Mouse (Mus musculus) lung, embryonic 14.5 days (tissue): ENCODE measurements around the gene Rac2. TPM values are rescaled to one million over a fixed set of nuclear protein-coding genes. Genes with fewer than 3 reads are reported as not detected.

ENCODE experiments used
- ATAC-seq: fragments of 200-750 bp; cut with Nextera tagmentation; 2 replicates; pipeline ENCODE4 v1.8.0; 2017; ENCODE audit warnings: mild to moderate bottlenecking, moderate TSS enrichment, moderate library complexity; ENCODE audit not compliant: insufficient read depth
- DNase-seq: peaks from one replicate; pipeline ENCODE4 v3.0.0-alpha.2; 2015
- H3K27ac ChIP-seq: fragments of 300-500 bp; sonication (generic); 2 replicates; pipeline ENCODE4 v1.5.1; 2014; ENCODE audit warnings: low read depth, mild to moderate bottlenecking, moderate library complexity
- H3K27me3 ChIP-seq: fragments of 300-500 bp; sonication (generic); 2 replicates; pipeline ENCODE4 v1.6.1; 2014; ENCODE audit warnings: low read length, control low read depth; ENCODE audit not compliant: insufficient read depth
- H3K36me3 ChIP-seq: fragments of 300-500 bp; sonication (generic); 2 replicates; pipeline ENCODE4 v1.6.1; 2014; ENCODE audit warnings: control low read depth; ENCODE audit not compliant: insufficient read depth
- H3K4me1 ChIP-seq: fragments of 300-500 bp; sonication (generic); 2 replicates; pipeline ENCODE4 v1.6.1; 2014; ENCODE audit warnings: antibody characterized with exemption, control low read depth; ENCODE audit not compliant: insufficient read depth
- H3K4me2 ChIP-seq: fragments of 300-500 bp; sonication (generic); 2 replicates; pipeline ENCODE4 v1.6.1; 2014; ENCODE audit warnings: mild to moderate bottlenecking
- H3K4me3 ChIP-seq: fragments of 300-500 bp; sonication (generic); 2 replicates; pipeline ENCODE4 v1.5.1; 2014; ENCODE audit warnings: low read depth, low read length
- H3K9ac ChIP-seq: fragments of 300-500 bp; sonication (generic); 2 replicates; pipeline ENCODE4 v1.6.1; 2014
- H3K9me3 ChIP-seq: fragments of 300-500 bp; sonication (generic); 2 replicates; pipeline ENCODE4 v1.6.1; 2016; ENCODE audit warnings: low read depth, low read length, control low read depth
- CTCF ChIP-seq: IDR thresholded peaks from 2 replicates; pipeline ENCODE4 v1.5.1; 2016; ENCODE audit warnings: antibody characterized with exemption, low read depth
- WGBS: fragments of 180-500 bp; shearing (Covaris S2); extraction: QIAGEN DNeasy Blood & Tissue Kit; methylation state at CpG from one replicate; pipeline ENCODE4 v1.1.7; 2014; 5-methylcytosine and 5-hydroxymethylcytosine counted together
- polyA plus RNA-seq: library from polyadenylated mRNA; unstranded; fragments of >200 nt; fragmentation: Nextera tagmentation; extraction: Ambion mirVana; gene quantifications from 2 replicates; pipeline ENCODE4 v1.2.1, GENCODE M21; 2014

Rac2 gene
- polyA plus RNA-seq, 1 experiment from 2014 or later = 12.2 TPM

DNA sequence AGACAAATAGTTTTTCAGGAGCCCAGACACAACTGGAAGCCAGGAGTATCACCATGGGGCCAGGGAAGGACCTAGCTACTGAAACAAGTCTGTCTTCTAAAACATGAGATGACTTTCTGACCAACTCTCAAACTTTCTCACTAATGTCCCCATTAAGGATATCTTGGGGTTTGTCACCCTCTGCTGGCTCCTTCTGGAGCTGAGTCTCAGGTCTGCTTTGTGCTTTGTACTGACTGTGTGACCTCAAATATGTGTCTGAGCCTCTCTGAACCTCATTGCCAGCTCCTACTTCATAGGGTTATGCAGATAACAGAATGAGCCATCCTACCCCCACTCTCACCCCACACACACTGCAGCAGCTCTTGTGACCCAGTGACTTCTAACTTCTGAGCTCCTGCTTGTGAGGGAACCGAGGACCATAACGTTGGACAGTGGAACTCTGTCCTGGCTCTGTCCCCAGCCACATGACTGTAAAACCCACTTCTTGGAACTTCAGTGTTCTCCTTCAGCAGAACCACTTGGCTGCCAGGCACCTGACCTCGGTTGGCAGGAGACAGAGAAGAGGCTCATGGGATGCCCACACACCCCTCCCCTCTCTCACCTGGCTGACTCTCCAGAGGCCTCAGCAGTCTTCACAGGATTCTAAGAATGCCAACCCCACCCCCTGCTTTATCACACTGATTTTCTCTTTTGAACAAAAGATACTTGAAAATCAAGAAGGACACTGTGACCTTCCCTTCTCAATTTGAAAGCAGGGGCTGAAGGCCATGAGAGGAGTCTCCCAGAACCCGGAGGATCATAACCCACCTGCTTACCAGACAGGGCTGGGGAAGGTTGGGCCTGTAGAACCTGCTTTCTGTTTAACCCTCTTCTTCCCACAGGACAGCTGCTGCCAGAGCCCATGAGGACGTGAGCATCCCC is 24.9 kb downstream of the Rac2 start:
- Histone ChIP-seq H3K9ac (no peak overlapping the region), H3K36me3 (no peaks in the 10 kb centered on the region), H3K9me3 (peaks cover 7% of the 10 kb centered on the region; the same call in 1 of the 2 replicates), H3K4me3 (no peak overlapping the region), H3K27me3 (no peaks in the 10 kb centered on the region), H3K27ac (no peak overlapping the region), H3K4me1 (no peaks in the 10 kb centered on the region), H3K4me2 (no peak overlapping the region)
- ATAC-seq (no peak), DNase-seq (peak; percentile 67)
- whole genome bisulfite sequencing = 31% methylated on average over 5 of the region's 5 CpGs
- peak; percentile 60 for TF ChIP-seq CTCF

DNA sequence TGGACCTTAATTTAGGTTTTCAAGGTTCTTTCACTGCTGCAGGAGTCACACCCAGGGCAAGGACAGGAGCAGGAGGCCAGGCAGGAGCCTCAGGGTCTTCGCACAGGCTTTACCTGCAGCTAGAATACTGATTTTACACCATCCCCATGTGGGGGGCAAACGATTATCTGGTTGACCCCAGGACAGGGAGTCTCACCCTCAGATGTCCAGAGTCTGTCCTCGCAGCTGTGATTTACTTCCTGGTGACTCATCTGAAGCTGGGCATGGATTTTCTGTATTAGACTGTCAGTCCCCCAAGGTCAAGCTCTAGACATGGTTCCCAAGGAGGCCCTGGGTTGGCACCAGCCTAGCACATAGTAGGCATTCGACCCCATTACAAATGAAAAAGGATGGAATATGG is 26.5 kb downstream of the Rac2 start:
- Histone ChIP-seq H3K4me1 (peaks cover 6% of the 10 kb centered on the region; the same call in 1 of the 2 replicates), H3K9me3 (peaks cover 4% of the 10 kb centered on the region; the same call in 1 of the 2 replicates), H3K36me3 (no peaks in the 10 kb centered on the region), H3K4me3 (no peak overlapping the region), H3K27me3 (no peaks in the 10 kb centered on the region), H3K27ac (no peak overlapping the region), H3K4me2 (no peak overlapping the region), H3K9ac (no peak overlapping the region)
- WGBS = 81% methylated on average over 4 of the region's 4 CpGs
- TF ChIP-seq CTCF = no peak
- ATAC-seq = no peak
- no peak for DNase-seq

DNA sequence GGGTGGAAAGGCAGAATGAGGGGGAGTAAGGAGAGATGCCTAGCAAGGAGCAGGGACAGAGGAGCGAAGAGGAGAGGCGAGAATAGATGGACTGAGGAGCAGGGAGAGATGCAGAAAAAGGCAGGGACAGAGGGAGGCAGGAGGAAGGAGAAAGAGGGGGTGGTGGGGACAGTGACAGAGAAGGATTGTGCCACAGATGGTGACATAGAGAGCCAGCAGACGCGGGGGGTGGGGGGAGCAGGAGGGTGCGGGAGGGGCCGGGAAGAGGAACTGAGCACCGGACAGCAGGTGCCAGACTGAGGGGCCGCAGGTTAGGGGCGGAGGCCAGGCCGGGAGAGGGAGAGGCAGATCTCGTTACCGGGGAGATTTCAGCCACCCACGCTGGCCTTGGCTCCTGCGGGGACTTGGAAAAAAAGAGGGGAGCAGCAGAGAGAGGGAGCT is 28.0 kb downstream of the Rac2 start, which contains the start of gene Sstr3:
TSS of gene Sstr3 (minus strand) at position 125 of the 441 bp plus-strand sequence.
- peaks cover 6% of the 10 kb centered on the region; the same call in 1 of the 2 replicates for H3K4me1 ChIP-seq
- DNase-seq = no peak
- no peak for TF ChIP-seq CTCF
- H3K4me2 ChIP-seq = no peak within 1 kb of the TSS
- 5% methylated on average over 14 of the region's 14 CpGs for WGBS
- no peaks in the 10 kb centered on the region for H3K9me3 ChIP-seq
- no peak for ATAC-seq
- no peak within 1 kb of the TSS for H3K9ac ChIP-seq
- no peaks in the 10 kb centered on the region; the same call in 1 of the 2 replicates for H3K27me3 ChIP-seq
- H3K4me3 ChIP-seq = no peak within 1 kb of the TSS
- no peaks in the 10 kb centered on the region for H3K36me3 ChIP-seq
- H3K27ac ChIP-seq = no peak within 1 kb of the TSS

DNA sequence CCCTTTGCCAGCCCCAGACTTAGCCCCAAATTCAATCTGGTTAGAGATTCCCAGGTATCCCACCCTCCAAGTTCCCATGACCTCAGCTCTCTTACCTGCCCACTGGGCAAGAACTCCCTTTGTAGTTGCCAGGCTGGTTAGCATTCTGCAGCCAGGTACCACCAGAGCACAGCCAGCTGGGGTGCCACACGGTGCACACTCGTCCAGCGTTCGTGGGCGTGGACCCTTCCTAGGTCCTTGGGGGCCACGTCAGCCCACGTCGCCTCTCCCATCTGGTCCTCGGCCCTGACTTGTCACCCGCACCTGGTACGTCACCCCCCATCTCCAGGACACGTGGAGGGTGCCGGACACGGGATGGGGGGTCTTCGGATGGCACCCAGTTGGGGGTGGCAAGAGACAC is 28.5 kb downstream of the Rac2 start:
- 59% methylated on average over 15 of the region's 15 CpGs for WGBS
- H3K4me2 ChIP-seq = no peak overlapping the region

DNA sequence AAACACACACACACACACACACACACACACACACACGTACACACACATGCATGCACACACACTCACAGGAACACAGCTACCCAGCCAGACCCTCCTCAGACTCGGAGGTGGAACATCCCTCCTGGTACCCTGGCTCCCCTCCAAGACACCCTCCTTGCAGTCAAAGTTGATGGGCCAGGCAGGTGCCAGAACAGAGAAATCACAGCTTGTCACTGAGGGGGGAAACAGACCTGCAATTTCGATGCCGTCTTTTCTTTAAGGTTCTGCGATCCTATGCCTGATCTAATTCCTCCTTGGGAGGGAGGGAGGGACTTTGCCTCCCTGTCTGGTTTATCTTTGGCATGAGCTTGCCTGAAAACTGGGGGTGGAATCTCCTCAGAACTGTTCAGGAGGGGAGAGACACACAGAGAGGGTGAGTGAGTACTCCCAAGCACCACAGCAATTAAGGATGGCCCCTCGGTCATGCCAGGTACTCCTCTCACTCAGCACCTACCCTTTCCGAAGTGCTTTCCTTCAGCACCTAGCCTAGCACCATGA is 29.7 kb downstream of the Rac2 start:
- Histone ChIP-seq H3K4me1 (peaks cover 6% of the 10 kb centered on the region; the same call in 1 of the 2 replicates), H3K27me3 (no peaks in the 10 kb centered on the region; the same call in 1 of the 2 replicates), H3K27ac (no peak overlapping the region), H3K9ac (no peak overlapping the region), H3K4me2 (no peak overlapping the region), H3K36me3 (no peaks in the 10 kb centered on the region), H3K9me3 (no peaks in the 10 kb centered on the region), H3K4me3 (no peak overlapping the region)
- TF ChIP-seq CTCF = no peak
- WGBS = 50% methylated on average over 7 of the region's 7 CpGs
- ATAC-seq (no peak), DNase-seq (no peak)

More for the DNA sequence above, 28.5 kb downstream of the Rac2 start:
- H3K4me1 ChIP-seq = peaks cover 6% of the 10 kb centered on the region; the same call in 1 of the 2 replicates
- no peak overlapping the region for H3K9ac ChIP-seq
- H3K4me3 ChIP-seq = no peak overlapping the region
- no peaks in the 10 kb centered on the region for H3K9me3 ChIP-seq
- no peaks in the 10 kb centered on the region for H3K36me3 ChIP-seq
- ATAC-seq (no peak), DNase-seq (no peak)
- no peaks in the 10 kb centered on the region; the same call in 1 of the 2 replicates for H3K27me3 ChIP-seq
- H3K27ac ChIP-seq = no peak overlapping the region
- no peak for TF ChIP-seq CTCF

DNA sequence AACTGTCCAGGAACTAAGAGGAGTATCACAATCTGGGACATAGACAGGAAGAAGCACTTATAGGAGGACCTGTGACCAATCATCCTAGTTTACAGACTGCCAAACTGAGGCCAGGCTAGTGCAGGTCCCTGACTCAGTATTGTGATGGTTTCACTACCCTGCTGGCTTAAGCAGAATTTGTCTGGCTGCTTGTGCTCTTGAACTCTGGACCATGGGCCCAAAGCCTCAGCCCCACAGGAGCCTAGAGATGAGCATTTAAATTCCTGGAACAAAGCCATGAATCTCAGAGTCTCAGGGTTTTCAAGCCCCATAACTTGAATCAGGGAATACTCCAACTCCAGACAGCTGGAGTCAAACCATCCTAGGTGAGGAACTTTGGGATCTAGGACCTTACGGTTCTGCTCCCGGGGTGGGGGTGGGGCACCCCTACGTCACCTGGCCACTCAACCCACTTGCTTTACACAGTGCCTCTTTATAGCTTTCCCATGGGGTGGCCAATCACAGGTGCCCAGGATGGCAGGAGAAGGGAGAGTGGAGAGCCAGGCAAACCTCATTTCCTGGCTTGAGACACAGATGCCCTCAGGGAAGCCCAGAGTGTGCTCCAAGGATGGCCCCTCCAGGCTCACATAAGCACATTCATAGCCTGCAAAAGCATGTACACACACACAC is 30.4 kb downstream of the Rac2 start:
- H3K9ac ChIP-seq = no peak overlapping the region
- H3K27ac ChIP-seq = no peak overlapping the region
- no peaks in the 10 kb centered on the region for H3K36me3 ChIP-seq
- WGBS = 56% methylated on average over 3 of the region's 3 CpGs
- no peaks in the 10 kb centered on the region; the same call in 1 of the 2 replicates for H3K27me3 ChIP-seq
- no peak for TF ChIP-seq CTCF
- H3K4me1 ChIP-seq = peaks cover 6% of the 10 kb centered on the region; the same call in 1 of the 2 replicates
- H3K4me2 ChIP-seq = no peak overlapping the region
- no peak for ATAC-seq
- DNase-seq = no peak
- no peak overlapping the region for H3K4me3 ChIP-seq
- no peaks in the 10 kb centered on the region for H3K9me3 ChIP-seq
